Comparison of ENCODE assay signal across 18 mouse cellular contexts in the genomic region with DNA sequence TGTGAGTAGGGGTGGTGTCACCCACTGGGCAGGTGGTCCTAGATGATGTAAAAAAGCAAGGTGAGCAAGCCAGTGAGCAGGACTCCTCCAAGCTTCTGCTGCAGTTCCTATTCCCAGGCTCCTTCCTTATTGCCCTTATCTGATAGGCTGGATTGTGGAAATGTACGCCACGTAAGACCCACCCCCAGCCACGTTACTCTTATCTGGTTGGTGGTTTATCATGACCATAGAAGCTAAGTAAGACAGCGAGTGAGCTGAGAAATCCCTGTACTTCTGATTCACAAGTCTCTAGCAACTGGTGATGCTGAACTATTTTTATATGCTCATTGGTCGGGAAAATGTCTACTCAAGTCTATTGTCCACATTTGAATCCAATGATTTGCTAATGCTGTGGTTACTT. TPM values are rescaled to one million over a fixed set of nuclear protein-coding genes. Genes with fewer than 3 reads are reported as not detected.
DNase-seq lines count a peak whose midpoint lies in the region; ATAC-seq and TF ChIP-seq lines count a peak whose summit lies in the region.
"Had no signal": no experiment of that assay in that cellular context is flagged by ENCODE, and none has a peak within 500 bp of the region (broad histone marks: within the 10 kb centered on the region; RNA-seq: fewer than 3 reads in every experiment).

No protein-coding gene starts in this region.

- no peak overlapping the region for H3K4me2 ChIP-seq in midbrain, postnatal 0 days (ENCODE audit: low read depth, low read length, poor library complexity, severe bottlenecking)
- no peak overlapping the region for H3K4me2 ChIP-seq in midbrain, embryonic 16.5 days (ENCODE audit: low read length)
- H3K4me2 ChIP-seq in intestine, postnatal 0 days (replicated peaks; ENCODE audit: low read depth): no peak overlapping the region
- H3K4me2 ChIP-seq: embryonic facial prominence, embryonic 15.5 days; limb, embryonic 13.5 days had no signal

- 88% methylated on average over 5 of the region's 5 CpGs for WGBS in midbrain, postnatal 0 days
- WGBS in midbrain, embryonic 16.5 days: 84% methylated on average over 5 of the region's 5 CpGs
- 36% methylated on average over 5 of the region's 5 CpGs for WGBS in intestine, postnatal 0 days

- H3K27me3 ChIP-seq in midbrain, postnatal 0 days (ENCODE audit: insufficient read depth, low read length): no peaks in the 10 kb centered on the region
- H3K27me3 ChIP-seq in midbrain, embryonic 16.5 days (ENCODE audit: control insufficient read depth, insufficient read depth, low read depth, low read length): no peaks in the 10 kb centered on the region
- H3K27me3 ChIP-seq in intestine, postnatal 0 days (replicated peaks; ENCODE audit: control insufficient read depth, insufficient read depth, low read length): no peaks in the 10 kb centered on the region
- H3K27me3 ChIP-seq: embryonic facial prominence, embryonic 15.5 days; limb, embryonic 13.5 days had no signal

- H3K4me1 ChIP-seq in midbrain, postnatal 0 days (ENCODE audit: insufficient read depth, low read length): no peaks in the 10 kb centered on the region
- no peaks in the 10 kb centered on the region for H3K4me1 ChIP-seq in midbrain, embryonic 16.5 days (ENCODE audit: control insufficient read depth, insufficient read depth, low read length)
- H3K4me1 ChIP-seq in intestine, postnatal 0 days (replicated peaks; ENCODE audit: control insufficient read depth, insufficient read depth, low read length): 0 out of 2 replicates have a peak, but pooled peaks cover 9% of the 10 kb centered on the region
- H3K4me1 ChIP-seq: embryonic facial prominence, embryonic 15.5 days; limb, embryonic 13.5 days had no signal

- H3K27ac ChIP-seq in midbrain, postnatal 0 days (ENCODE audit: low read depth, low read length): no peak overlapping the region
- no peak overlapping the region for H3K27ac ChIP-seq in midbrain, embryonic 16.5 days (ENCODE audit: low read length)
- peak overlapping the region; percentile 69; the same call in 1 of the 2 replicates for H3K27ac ChIP-seq in intestine, postnatal 0 days (ENCODE audit: low read depth, low read length)
- H3K27ac ChIP-seq: embryonic facial prominence, embryonic 15.5 days; limb, embryonic 13.5 days; macrophage had no signal

- H3K9ac ChIP-seq in midbrain, postnatal 0 days (replicated peaks; ENCODE audit: low read length, poor library complexity, severe bottlenecking): no peak overlapping the region
- no peak overlapping the region for H3K9ac ChIP-seq in midbrain, embryonic 16.5 days (ENCODE audit: low read depth, low read length)
- H3K9ac ChIP-seq in intestine, postnatal 0 days (ENCODE audit: low read depth, low read length): no peak overlapping the region
- H3K9ac ChIP-seq: embryonic facial prominence, embryonic 15.5 days; limb, embryonic 13.5 days had no signal

- H3K36me3 ChIP-seq in midbrain, postnatal 0 days (ENCODE audit: insufficient read depth, low read length): no peaks in the 10 kb centered on the region
- H3K36me3 ChIP-seq in midbrain, embryonic 16.5 days (ENCODE audit: control insufficient read depth, insufficient read depth, low read length): no peaks in the 10 kb centered on the region
- H3K36me3 ChIP-seq in intestine, postnatal 0 days (ENCODE audit: control insufficient read depth, insufficient read depth): no peaks in the 10 kb centered on the region
- H3K36me3 ChIP-seq: embryonic facial prominence, embryonic 15.5 days; limb, embryonic 13.5 days had no signal

- no peaks in the 10 kb centered on the region for H3K9me3 ChIP-seq in midbrain, postnatal 0 days (ENCODE audit: low read length)
- no peaks in the 10 kb centered on the region for H3K9me3 ChIP-seq in midbrain, embryonic 16.5 days (replicated peaks; ENCODE audit: control insufficient read depth, low read length, poor library complexity, severe bottlenecking)
- no peaks in the 10 kb centered on the region for H3K9me3 ChIP-seq in intestine, postnatal 0 days (ENCODE audit: control insufficient read depth)
- H3K9me3 ChIP-seq: embryonic facial prominence, embryonic 15.5 days; limb, embryonic 13.5 days had no signal

- H3K4me3 ChIP-seq in midbrain, postnatal 0 days (ENCODE audit: low read depth, low read length): no peak overlapping the region
- H3K4me3 ChIP-seq in midbrain, embryonic 16.5 days (ENCODE audit: low read depth, low read length): no peak overlapping the region
- no peak overlapping the region for H3K4me3 ChIP-seq in intestine, postnatal 0 days (ENCODE audit: low read depth, low read length)
- H3K4me3 ChIP-seq: embryonic facial prominence, embryonic 15.5 days; limb, embryonic 13.5 days had no signal

- peak; percentile 65 for DNase-seq in heart, adult 11 months
- no peak for DNase-seq in heart, adult 8-10 months (ENCODE audit: low spot score)
- peak; percentile 42 for DNase-seq in midbrain, postnatal 0 days (ENCODE audit: low spot score)
- no peak for DNase-seq in ovary, postnatal 14 days (ENCODE audit: low spot score)
- no peak for DNase-seq in adrenal gland, postnatal 36 days
- DNase-seq: adrenal gland, adult 8-10 months; heart, postnatal 14 days; kidney, postnatal 10 days had no signal

- TF ChIP-seq CTCF in midbrain, postnatal 0 days (IDR thresholded peaks at IDR 0.05): no peak
- no peak for TF ChIP-seq CTCF in intestine, postnatal 0 days (IDR thresholded peaks at IDR 0.05; ENCODE audit: low read depth)

- ATAC-seq in midbrain, postnatal 0 days (ENCODE audit: low FRiP score): no peak
- ATAC-seq in midbrain, embryonic 16.5 days: no peak
- peak; percentile 84 for ATAC-seq in intestine, postnatal 0 days
- no peak for ATAC-seq in megakaryocyte, adult 5-6 weeks (ENCODE audit: poor library complexity, severe bottlenecking)
- ATAC-seq: forebrain, embryonic 16.5 days had no signal

RNA-seq across cellular contexts. Expression of gene Gstm1, which starts 8.3 kb away (rescaled TPM):
- 100 to 1,000 TPM; 385 to 498 (median 396) TPM for total RNA-seq in heart, adult 8-10 months (2022)
- total RNA-seq in midbrain, postnatal 0 days (2014; rRNA removed): 105 and 142 TPM in 2 replicates
- polyA plus RNA-seq in midbrain, postnatal 0 days (2015; fragmentation: Nextera tagmentation; extraction: Ambion mirVana): 293 and 371 TPM in 2 replicates
- 86.7 and 139 TPM in 2 replicates for polyA plus RNA-seq in midbrain, embryonic 16.5 days (2015; fragmentation: Nextera tagmentation; extraction: Ambion mirVana)
- polyA plus RNA-seq in intestine, postnatal 0 days (2015; fragmentation: Nextera tagmentation; extraction: Ambion mirVana): 92.7 and 96.3 TPM in 2 replicates
- 320 and 346 TPM in 2 replicates for total RNA-seq in megakaryocyte, adult 5-6 weeks (2015)
- total RNA-seq in megakaryocyte, adult 5-6 weeks (2017): 156 and 179 TPM in 2 replicates
- 100 to 1,000 TPM; 325 to 425 TPM for total RNA-seq in adrenal gland, postnatal 36 days (2021)

RNA-seq across cellular contexts. Expression of gene Gstm4, which starts 18.6 kb away (rescaled TPM):
- total RNA-seq in heart, adult 8-10 months (2022): 10 to 100 TPM; 12.6 to 14.4 (median 13.3) TPM
- 4.1 and 4.5 TPM in 2 replicates for total RNA-seq in midbrain, postnatal 0 days (2014; rRNA removed)
- polyA plus RNA-seq in midbrain, postnatal 0 days (2015; fragmentation: Nextera tagmentation; extraction: Ambion mirVana): 25.6 and 25.9 TPM in 2 replicates
- 22.2 and 23.1 TPM in 2 replicates for polyA plus RNA-seq in midbrain, embryonic 16.5 days (2015; fragmentation: Nextera tagmentation; extraction: Ambion mirVana)
- polyA plus RNA-seq in intestine, postnatal 0 days (2015; fragmentation: Nextera tagmentation; extraction: Ambion mirVana): 28.4 and 30.5 TPM in 2 replicates
- total RNA-seq in megakaryocyte, adult 5-6 weeks (2015): 8.0 and 10.1 TPM in 2 replicates
- 6.5 and 12.1 TPM in 2 replicates for total RNA-seq in megakaryocyte, adult 5-6 weeks (2017)
- total RNA-seq in adrenal gland, postnatal 36 days (2021): 10 to 100 TPM; 12.0 to 19.0 TPM

RNA-seq across cellular contexts. Expression of gene Gstm2, which starts 39.8 kb away (rescaled TPM):
- total RNA-seq in heart, adult 8-10 months (2022): 100 to 1,000 TPM; 237 to 300 (median 263) TPM
- 8.5 and 10.2 TPM in 2 replicates for total RNA-seq in midbrain, postnatal 0 days (2014; rRNA removed)
- 13.0 and 14.8 TPM in 2 replicates for polyA plus RNA-seq in midbrain, postnatal 0 days (2015; fragmentation: Nextera tagmentation; extraction: Ambion mirVana)
- polyA plus RNA-seq in midbrain, embryonic 16.5 days (2015; fragmentation: Nextera tagmentation; extraction: Ambion mirVana): 6.5 and 7.7 TPM in 2 replicates
- 94.6 and 108 TPM in 2 replicates for polyA plus RNA-seq in intestine, postnatal 0 days (2015; fragmentation: Nextera tagmentation; extraction: Ambion mirVana)
- total RNA-seq in megakaryocyte, adult 5-6 weeks (2015): 0.62 TPM in 1 of 2 replicates, not detected in the other
- total RNA-seq in megakaryocyte, adult 5-6 weeks (2017): 0.44 TPM in 1 of 2 replicates, not detected in the other
- total RNA-seq in adrenal gland, postnatal 36 days (2021): 100 to 1,000 TPM; 143 to 261 TPM
- total RNA-seq: neutrophil, adult 5-6 weeks had no signal

RNA-seq across cellular contexts. Expression of gene Gstm3, which starts 57.0 kb away (rescaled TPM):
- total RNA-seq in heart, adult 8-10 months (2022): not detected
- not detected in 2 replicates for total RNA-seq in midbrain, postnatal 0 days (2014; rRNA removed)
- not detected in 2 replicates for polyA plus RNA-seq in midbrain, postnatal 0 days (2015; fragmentation: Nextera tagmentation; extraction: Ambion mirVana)
- not detected in 2 replicates for polyA plus RNA-seq in midbrain, embryonic 16.5 days (2015; fragmentation: Nextera tagmentation; extraction: Ambion mirVana)
- polyA plus RNA-seq in intestine, postnatal 0 days (2015; fragmentation: Nextera tagmentation; extraction: Ambion mirVana): 53.9 and 60.7 TPM in 2 replicates
- not detected in 2 replicates for total RNA-seq in megakaryocyte, adult 5-6 weeks (2015)
- total RNA-seq in megakaryocyte, adult 5-6 weeks (2017): not detected in 2 replicates
- total RNA-seq in adrenal gland, postnatal 36 days (2021): not detected
- total RNA-seq: heart, postnatal 14 days; left cerebral cortex, adult 18-20 months; neutrophil, adult 5-6 weeks had no signal
- polyA plus RNA-seq: C2C12; embryonic facial prominence, embryonic 15.5 days; forebrain, embryonic 16.5 days; limb, embryonic 13.5 days; macrophage had no signal

Comparison
In these comparisons a context has a peak if more than half of its experiments do, and no peak if none do; other contexts are left out.
1. DNase-seq: peak in heart, adult 11 months (single experiment) and midbrain, postnatal 0 days (single experiment); none in heart, adult 8-10 months (single experiment), ovary, postnatal 14 days (single experiment) and adrenal gland, postnatal 36 days (0 of 2).
2. RNA of gene Gstm2, which starts 39.8 kb away (total RNA-seq): 237 to 300 TPM in heart, adult 8-10 months and 143 to 261 TPM in adrenal gland, postnatal 36 days; 8.5 to 10.2 TPM in midbrain, postnatal 0 days and 0.44 to 0.62 TPM in megakaryocyte, adult 5-6 weeks; every median in the first group is over 10 times any median in the second.